Mouse (Mus musculus) myocyte (in vitro differentiated cells): ENCODE data around the gene Mink1.

Source experiments
- CEBPB ChIP-seq: IDR thresholded peaks from 2 replicates; pipeline ENCODE4 v1.6.1; 2011; ENCODE audit warnings: mild to moderate bottlenecking, moderate library complexity; ENCODE audit not compliant: poor library complexity, insufficient read depth, severe bottlenecking
- MYOD1 ChIP-seq, 3 experiments: IDR thresholded peaks; one replicate each; pipeline ENCODE4 v1.6.1; 2011; ENCODE audit warnings: control low read depth in 2 of 3, low read depth in 2 of 3, mild to moderate bottlenecking in 2 of 3, moderate library complexity in 1 of 3; ENCODE audit not compliant: insufficient read length in 2 of 3, control insufficient read depth in 1 of 3
- MYOG ChIP-seq, 3 experiments: IDR thresholded peaks; one replicate each; pipeline ENCODE4 v1.6.1; 2011; ENCODE audit warnings: control low read depth in 2 of 3, low read depth in 2 of 3, mild to moderate bottlenecking in 2 of 3; ENCODE audit not compliant: insufficient read length in 2 of 3, control insufficient read depth in 1 of 3, insufficient read depth in 1 of 3
- POLR2A ChIP-seq: IDR thresholded peaks from one replicate; pipeline ENCODE4 v1.6.1; 2011; ENCODE audit warnings: low read depth, mild to moderate bottlenecking, control low read depth, moderate library complexity; ENCODE audit not compliant: insufficient read length
- POLR2AphosphoS2 ChIP-seq: IDR thresholded peaks from one replicate; pipeline ENCODE4 v1.6.1; 2011; ENCODE audit warnings: low read depth, control low read depth; ENCODE audit not compliant: insufficient read length
- TCF12 ChIP-seq: IDR thresholded peaks from one replicate; pipeline ENCODE4 v1.6.1; 2011; ENCODE audit warnings: mild to moderate bottlenecking, control low read depth; ENCODE audit not compliant: poor library complexity, insufficient read depth, severe bottlenecking
- USF1 ChIP-seq: IDR thresholded peaks from one replicate; pipeline ENCODE4 v1.6.1; 2011; ENCODE audit warnings: low read depth, mild to moderate bottlenecking, control low read depth, moderate library complexity

DNA sequence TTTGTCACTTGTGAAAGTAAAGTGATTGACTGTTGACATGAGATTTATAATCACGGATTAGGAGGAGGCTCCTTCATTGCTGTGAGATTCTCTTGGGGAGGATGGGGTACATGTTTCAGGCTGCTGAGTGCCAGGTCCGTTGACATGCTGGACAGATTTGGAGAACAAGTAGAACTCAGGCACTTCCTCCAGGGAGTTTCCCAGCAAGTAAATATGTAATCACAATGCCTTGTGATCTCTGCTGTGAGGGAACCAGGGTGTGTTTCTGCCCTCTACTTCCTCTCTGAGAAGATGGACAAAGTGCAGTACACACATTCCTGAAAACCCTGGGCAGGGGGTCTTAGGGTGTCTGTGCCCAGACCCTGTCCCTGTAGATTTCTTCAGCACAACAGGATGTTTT is 33.0 kb downstream of the Mink1 start:
- TF ChIP-seq CEBPB (no peak), POLR2AphosphoS2 (no peak), POLR2A (no peak), TCF12 (no peak), MYOG (IDR thresholded peaks at IDR 0.05; ENCODE audit: control insufficient read depth in 1 of 3, insufficient read depth in 1 of 3, insufficient read length in 2 of 3, low read depth in 2 of 3) (no peak), MYOD1 (IDR thresholded peaks at IDR 0.05; ENCODE audit: control insufficient read depth in 1 of 3, insufficient read length in 2 of 3, low read depth in 2 of 3) (no peak), USF1 (no peak)
